Mouse (Mus musculus) embryonic facial prominence, embryonic 11.5 days (tissue): Measurements from ENCODE around the gene Bdnf. TPM values are rescaled to one million over a fixed set of nuclear protein-coding genes. Genes with fewer than 3 reads are reported as not detected.
A peak's percentile ranks its signal among the peaks of the same experiment; 100 is the strongest.

Experiments used
- ATAC-seq: fragments of 200-750 bp; cut with Nextera tagmentation; replicated peaks from 2 replicates; pipeline ENCODE4 v1.8.0; 2017; ENCODE audit warnings: low read depth; ENCODE audit not compliant: insufficient number of reproducible peaks, low FRiP score, low TSS enrichment
- DNase-seq: peaks from one replicate; pipeline ENCODE4 v3.0.0-alpha.2; 2015; ENCODE audit warnings: low spot score
- H3K27ac ChIP-seq: fragments of 300-500 bp; sonication (generic); replicated peaks from 2 replicates; pipeline ENCODE4 v1.5.1; 2014; ENCODE audit warnings: mild to moderate bottlenecking, low read depth, low read length, control low read depth
- H3K27me3 ChIP-seq: fragments of 300-500 bp; sonication (generic); 2 replicates; pipeline ENCODE4 v1.6.1; 2014; ENCODE audit warnings: mild to moderate bottlenecking, low read length, moderate library complexity, mixed read lengths; ENCODE audit not compliant: control insufficient read depth, insufficient read depth
- H3K36me3 ChIP-seq: fragments of 300-500 bp; sonication (generic); replicated peaks from 2 replicates; pipeline ENCODE4 v1.6.1; 2014; ENCODE audit warnings: low read depth, mild to moderate bottlenecking, low read length, moderate library complexity, mixed read lengths; ENCODE audit not compliant: control insufficient read depth, insufficient read depth
- H3K4me1 ChIP-seq: fragments of 300-500 bp; sonication (generic); 2 replicates; pipeline ENCODE4 v1.6.1; 2014; ENCODE audit warnings: low read length, mixed read lengths; ENCODE audit not compliant: control insufficient read depth, insufficient read depth
- H3K4me2 ChIP-seq: fragments of 300-500 bp; sonication (generic); 2 replicates; pipeline ENCODE4 v1.6.1; 2014; ENCODE audit warnings: low read depth, mild to moderate bottlenecking, control low read depth, low read length, moderate library complexity
- H3K4me3 ChIP-seq: fragments of 300-500 bp; sonication (generic); 2 replicates; pipeline ENCODE4 v1.5.1; 2014; ENCODE audit warnings: low read depth, low read length, control low read depth
- H3K9ac ChIP-seq: fragments of 300-500 bp; sonication (generic); replicated peaks from 2 replicates; pipeline ENCODE4 v1.6.1; 2014; ENCODE audit warnings: mild to moderate bottlenecking, control low read depth, low read length
- H3K9me3 ChIP-seq: fragments of 300-500 bp; sonication (generic); replicated peaks from 2 replicates; pipeline ENCODE4 v1.6.1; 2016; ENCODE audit warnings: mild to moderate bottlenecking, low read length, inconsistent platforms, mixed read lengths; ENCODE audit not compliant: control insufficient read depth
- WGBS: fragments of 180-500 bp; shearing (Covaris S2); extraction: QIAGEN DNeasy Blood & Tissue Kit; methylation state at CpG from one replicate; pipeline ENCODE4 v1.1.7; 2014; 5-methylcytosine and 5-hydroxymethylcytosine counted together
- polyA plus RNA-seq: library from polyadenylated mRNA; unstranded; fragments of >200 nt; fragmentation: Nextera tagmentation; extraction: Ambion mirVana; gene quantifications from 2 replicates; pipeline ENCODE4 v1.2.1, GENCODE M21; 2014

Gene Bdnf
- polyA plus RNA-seq, 1 experiment from 2014 or later: 7.9 TPM

GRCm38 (mm10) chr2:109678090-109678409 is 3.5 kb downstream of the Bdnf start:
- DNase-seq: peak; percentile 87

GRCm38 (mm10) chr2:109678454-109678853 is 4.0 kb downstream of the Bdnf start:
- Histone ChIP-seq H3K36me3 (no peaks in the 10 kb centered on the region), H3K4me3 (peak overlapping the region; percentile 55), H3K4me1 (no peaks in the 10 kb centered on the region), H3K9ac (peak overlapping the region; percentile 58), H3K4me2 (peak overlapping the region; percentile 97), H3K27ac (no peak overlapping the region), H3K27me3 (peaks cover 32% of the 10 kb centered on the region), H3K9me3 (no peaks in the 10 kb centered on the region)
- DNase-seq (no peak), ATAC-seq (no peak)
- WGBS: under 1% methylated on average over 8 of the region's 8 CpGs

More at GRCm38 (mm10) chr2:109678090-109678409, 3.5 kb downstream of the Bdnf start:
- no peaks in the 10 kb centered on the region for H3K9me3 ChIP-seq
- no peaks in the 10 kb centered on the region for H3K4me1 ChIP-seq
- under 1% methylated on average over 18 of the region's 18 CpGs for WGBS
- H3K27ac ChIP-seq: no peak overlapping the region
- peak overlapping the region; percentile 97 for H3K4me2 ChIP-seq
- H3K27me3 ChIP-seq: peaks cover 35% of the 10 kb centered on the region
- no peaks in the 10 kb centered on the region for H3K36me3 ChIP-seq
- peak overlapping the region; percentile 55 for H3K4me3 ChIP-seq
- peak overlapping the region; percentile 58 for H3K9ac ChIP-seq
- ATAC-seq: no peak; the same call in none of the 2 replicates

DNA sequence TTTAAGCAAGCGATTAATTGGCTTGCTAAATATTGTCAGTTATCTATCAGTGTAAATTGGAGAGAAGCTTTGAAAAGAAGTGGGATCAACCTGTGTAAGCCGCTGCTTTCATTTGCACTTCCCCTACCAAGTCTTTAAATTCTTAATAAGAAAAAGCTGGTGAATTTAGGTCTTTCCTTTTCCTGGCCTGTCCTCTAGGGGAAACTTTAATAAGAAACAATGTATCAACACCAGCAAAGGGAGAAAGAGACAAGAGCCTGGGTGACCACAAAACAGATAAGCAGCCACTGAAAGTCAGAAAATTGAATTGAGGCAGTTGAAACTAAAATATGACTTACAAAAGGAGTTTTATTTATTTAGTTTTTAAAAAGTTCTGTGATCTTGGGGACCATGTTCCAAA is 4.9 kb downstream of the Bdnf start:
- H3K27ac ChIP-seq: no peak overlapping the region
- H3K9me3 ChIP-seq: no peaks in the 10 kb centered on the region
- no peaks in the 10 kb centered on the region for H3K36me3 ChIP-seq
- no peak for ATAC-seq
- no peaks in the 10 kb centered on the region for H3K4me1 ChIP-seq
- 46% methylated on average over 2 of the region's 2 CpGs for WGBS
- no peak for DNase-seq
- H3K27me3 ChIP-seq: peaks cover 26% of the 10 kb centered on the region
- H3K4me2 ChIP-seq: no peak overlapping the region
- no peak overlapping the region for H3K4me3 ChIP-seq
- no peak overlapping the region for H3K9ac ChIP-seq

- Histone ChIP-seq H3K27me3 (peaks cover 12% of the 10 kb centered on the region), H3K36me3 (no peaks in the 10 kb centered on the region), H3K4me1 (no peaks in the 10 kb centered on the region), H3K4me3 (no peak overlapping the region), H3K9me3 (no peaks in the 10 kb centered on the region), H3K27ac (no peak overlapping the region), H3K4me2 (no peak overlapping the region), H3K9ac (no peak overlapping the region)
- DNase-seq (no peak), ATAC-seq (no peak)
- 72% methylated on average over 1 of the region's 1 CpGs for WGBS
Observed at GRCm38 (mm10) chr2:109681071-109681470, 6.6 kb downstream of the Bdnf start.

- no peak overlapping the region for H3K4me3 ChIP-seq
- no peak overlapping the region for H3K4me2 ChIP-seq
- no peak overlapping the region for H3K27ac ChIP-seq
- WGBS: 84% methylated on average over 1 of the region's 1 CpGs
- no peaks in the 10 kb centered on the region for H3K27me3 ChIP-seq
- no peaks in the 10 kb centered on the region for H3K4me1 ChIP-seq
- H3K36me3 ChIP-seq: no peaks in the 10 kb centered on the region
- H3K9ac ChIP-seq: no peak overlapping the region
- DNase-seq: no peak
- ATAC-seq: no peak
- H3K9me3 ChIP-seq: no peaks in the 10 kb centered on the region
Observed at GRCm38 (mm10) chr2:109688661-109689060, 14.2 kb downstream of the Bdnf start.

DNA sequence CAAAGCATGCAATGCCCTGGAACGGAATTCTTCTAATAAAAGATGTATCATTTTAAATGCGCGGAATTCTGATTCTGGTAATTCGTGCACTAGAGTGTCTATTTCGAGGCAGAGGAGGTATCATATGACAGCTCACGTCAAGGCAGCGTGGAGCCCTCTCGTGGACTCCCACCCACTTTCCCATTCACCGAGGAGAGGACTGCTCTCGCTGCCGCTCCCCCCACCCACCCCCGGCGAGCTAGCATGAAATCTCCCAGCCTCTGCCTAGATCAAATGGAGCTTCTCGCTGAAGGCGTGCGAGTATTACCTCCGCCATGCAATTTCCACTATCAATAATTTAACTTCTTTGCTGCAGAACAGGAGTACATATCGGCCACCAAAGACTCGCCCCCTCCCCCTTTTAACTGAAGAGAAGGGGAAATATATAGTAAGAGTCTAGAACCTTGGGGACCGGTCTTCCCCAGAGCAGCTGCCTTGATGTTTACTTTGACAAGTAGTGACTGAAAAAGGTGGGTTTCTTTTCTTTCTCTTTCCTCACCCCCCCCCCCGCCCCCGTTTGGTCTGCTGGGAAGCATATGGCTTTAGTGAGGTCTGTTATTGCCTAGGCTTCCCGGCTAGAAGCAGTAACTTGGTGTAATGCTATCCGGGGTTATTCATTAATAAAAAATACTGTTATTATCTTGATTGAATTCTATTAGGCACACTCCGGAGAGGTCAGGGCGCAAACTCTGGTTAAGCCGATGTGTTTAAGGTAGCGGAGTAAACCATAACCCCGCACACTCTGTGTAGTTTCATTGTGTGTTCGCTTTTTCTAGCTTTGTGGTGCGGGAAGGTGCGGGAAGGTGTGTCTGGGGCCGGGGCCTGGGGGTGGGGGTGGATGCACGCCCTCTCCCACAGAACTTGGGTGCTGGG is 18.0 kb downstream of the Bdnf start:
- WGBS: 2% methylated on average over 34 of the region's 34 CpGs
- ATAC-seq: peak; percentile 30; the same call in 1 of the 2 replicates
- H3K27me3 ChIP-seq: no peaks in the 10 kb centered on the region
- peak overlapping the region; percentile 60 for H3K4me3 ChIP-seq
- peak overlapping the region; percentile 75 for H3K4me2 ChIP-seq
- H3K9ac ChIP-seq: peak overlapping the region; percentile 66
- H3K4me1 ChIP-seq: no peaks in the 10 kb centered on the region
- H3K36me3 ChIP-seq: no peaks in the 10 kb centered on the region
- peak; percentile 53 for DNase-seq
- H3K27ac ChIP-seq: no peak overlapping the region
- H3K9me3 ChIP-seq: no peaks in the 10 kb centered on the region

DNA sequence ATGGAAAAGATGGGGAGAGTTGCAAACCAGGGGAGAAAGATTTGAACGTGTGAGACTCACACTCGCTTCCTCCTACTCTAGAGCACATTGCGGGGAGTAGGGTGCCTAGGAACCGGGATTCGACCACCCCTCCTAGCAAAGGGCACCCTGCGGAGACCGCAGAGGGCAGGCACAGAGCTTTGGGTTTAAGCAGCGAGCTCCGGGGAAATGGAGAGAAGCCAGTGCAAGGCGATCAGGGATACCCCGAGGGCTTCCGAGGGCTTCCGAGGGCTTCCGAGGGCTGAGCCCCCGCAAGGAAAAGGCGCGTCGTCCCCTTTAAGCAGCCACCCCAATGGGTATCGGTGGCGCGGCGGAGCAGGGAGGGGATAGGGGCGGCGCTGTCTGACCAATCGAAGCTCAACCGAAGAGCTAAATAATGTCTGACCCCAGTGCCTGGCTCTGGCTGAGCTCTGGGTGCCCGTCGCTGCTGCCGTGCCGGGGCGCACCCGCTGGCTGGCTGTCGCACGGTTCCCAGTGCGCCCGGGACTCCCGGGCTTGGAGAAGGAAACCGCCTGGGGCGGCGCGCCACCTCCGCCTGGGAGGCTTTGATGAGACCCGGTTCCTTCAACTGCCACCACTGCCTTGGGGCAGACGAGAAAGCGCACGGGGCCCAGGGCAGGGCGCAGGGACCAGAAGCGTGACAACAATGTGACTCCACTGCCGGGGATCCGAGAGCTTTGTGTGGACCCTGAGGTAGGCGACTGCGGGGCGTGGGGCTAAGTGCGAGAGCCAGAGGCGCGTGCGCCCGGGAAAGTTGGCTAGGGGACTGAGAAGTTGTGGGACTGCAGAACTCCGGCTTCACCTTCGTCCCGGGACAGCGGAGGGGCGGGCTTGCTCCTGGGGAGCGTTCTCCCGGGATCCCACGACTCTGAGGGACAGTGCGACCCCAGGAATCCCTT is 18.9 kb downstream of the Bdnf start:
- DNase-seq (peak; percentile 82), ATAC-seq (peak; percentile 76)
- under 1% methylated on average over 65 of the region's 67 CpGs for WGBS
- Histone ChIP-seq H3K4me2 (peak overlapping the region; percentile 75), H3K36me3 (no peaks in the 10 kb centered on the region), H3K9ac (peak overlapping the region; percentile 66), H3K9me3 (no peaks in the 10 kb centered on the region), H3K4me1 (no peaks in the 10 kb centered on the region), H3K27ac (peak overlapping the region; percentile 31; the same call in 1 of the 2 replicates), H3K4me3 (peak overlapping the region; percentile 60), H3K27me3 (no peaks in the 10 kb centered on the region)
